Mouse (Mus musculus) thymus, postnatal 4 days (tissue): ENCODE results near the gene Ptprs.
A peak's percentile ranks its signal among the peaks of the same experiment; 100 is the strongest.

ENCODE experiments used
- DNase-seq: peaks from one replicate; pipeline ENCODE4 v3.0.0; 2021

The Ptprs gene

DNA sequence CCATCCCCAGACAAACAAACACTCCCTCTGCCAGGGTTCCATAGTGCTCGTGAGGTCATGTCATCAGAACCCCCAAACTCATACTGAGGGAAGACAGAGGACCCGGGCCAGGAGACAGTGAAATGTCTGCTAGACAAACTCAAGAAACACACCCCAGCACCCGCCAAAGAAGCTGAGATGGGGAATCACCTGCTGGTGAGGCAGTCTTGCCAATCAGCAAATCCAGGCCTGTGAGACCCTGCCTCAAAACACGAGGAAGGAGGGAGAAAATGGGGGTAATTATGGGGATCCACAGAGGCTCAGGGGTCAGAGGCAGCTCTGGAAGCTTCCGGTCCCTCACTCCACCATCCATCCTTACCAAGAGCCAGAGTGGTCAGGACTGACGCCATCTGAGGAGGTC lies 9.5 kb downstream of the Ptprs start:
- no peak for DNase-seq

DNA sequence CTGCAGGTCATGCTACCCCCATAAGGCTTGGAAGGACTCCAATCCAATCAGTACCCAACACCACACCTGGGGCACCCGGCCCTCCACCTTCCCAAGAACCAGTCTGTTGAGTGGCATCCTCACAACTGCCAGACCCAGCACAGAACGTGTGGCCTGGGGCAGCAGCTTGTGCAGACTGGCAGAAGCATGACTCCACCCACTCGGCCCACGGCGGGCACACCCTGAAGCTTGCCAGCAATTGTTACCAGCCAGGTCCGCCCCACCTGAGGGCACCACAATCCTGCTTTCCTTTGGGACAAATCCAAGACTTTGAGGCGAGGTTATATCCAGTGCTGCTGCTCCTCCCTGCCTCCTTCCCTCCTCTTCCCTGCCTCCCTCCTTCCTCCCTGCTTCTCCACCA lies 11.5 kb downstream of the Ptprs start:
- DNase-seq: no peak

DNA sequence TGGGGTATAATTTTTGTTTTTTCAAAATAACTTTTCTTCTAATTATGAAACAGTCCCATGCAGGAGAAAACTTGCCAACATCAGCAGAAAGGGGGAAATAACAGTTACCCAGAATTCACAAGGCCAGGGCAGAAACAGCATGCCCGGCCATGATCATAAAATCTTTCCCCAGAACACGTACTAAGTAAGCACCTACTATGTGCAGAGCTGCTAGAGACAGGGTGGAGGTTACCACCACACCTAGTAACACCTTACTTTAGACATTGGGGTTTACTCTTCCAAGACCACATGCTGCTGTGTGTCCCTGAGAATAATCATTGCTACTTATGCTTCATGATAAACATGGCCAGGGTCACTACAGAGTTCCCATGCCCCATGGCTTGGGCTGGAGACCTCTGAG lies 11.9 kb downstream of the Ptprs start:
- no peak for DNase-seq

DNA sequence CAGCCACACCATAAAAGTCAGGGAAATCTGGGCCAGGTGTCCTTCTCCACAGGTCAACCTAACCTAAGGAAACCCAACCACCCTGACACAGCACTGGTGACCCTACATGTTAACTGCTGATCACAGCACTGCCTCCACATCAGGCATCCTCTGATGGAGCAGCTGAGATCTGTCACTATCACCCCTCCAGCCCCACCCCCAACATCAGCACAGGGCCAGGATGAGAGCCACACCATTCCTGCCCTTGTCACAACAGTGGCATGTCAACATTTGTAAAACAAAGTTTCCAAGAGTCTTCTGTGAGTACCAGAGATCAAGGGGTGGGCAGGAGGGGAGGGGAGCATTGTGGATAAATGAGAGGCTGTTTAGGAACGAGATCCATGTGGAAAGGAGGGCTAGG lies 12.8 kb downstream of the Ptprs start:
- no peak for DNase-seq

DNA sequence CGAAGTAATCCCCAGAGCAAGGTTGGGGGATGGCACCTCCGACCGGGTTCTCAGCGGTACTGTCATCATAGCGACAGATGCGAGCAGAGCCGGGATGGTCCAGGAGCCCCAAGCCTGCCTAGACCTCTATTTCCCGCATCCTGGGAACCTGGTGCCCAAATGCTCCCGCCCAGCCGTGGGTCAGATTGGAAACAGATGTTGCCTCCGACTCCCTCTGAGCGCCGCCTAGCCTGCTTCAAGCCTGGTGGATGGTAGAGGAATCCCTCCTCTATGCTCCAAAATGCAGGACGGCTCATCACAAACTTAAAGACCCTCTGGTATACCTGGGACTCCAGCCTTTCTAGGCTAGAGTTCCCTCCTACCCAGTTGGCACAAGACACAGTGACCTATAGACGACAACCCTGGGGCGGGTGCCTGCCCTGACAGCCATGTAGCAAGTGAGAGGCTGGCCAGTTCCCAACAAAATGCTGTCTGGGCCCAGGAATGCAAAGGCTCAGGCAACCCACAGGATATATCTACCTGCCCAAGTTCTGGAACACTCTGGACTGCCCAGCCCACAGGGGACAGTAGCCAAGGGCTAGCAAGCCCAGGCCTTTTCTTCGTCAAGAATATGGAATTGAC lies 13.3 kb downstream of the Ptprs start:
- DNase-seq: no peak

DNA sequence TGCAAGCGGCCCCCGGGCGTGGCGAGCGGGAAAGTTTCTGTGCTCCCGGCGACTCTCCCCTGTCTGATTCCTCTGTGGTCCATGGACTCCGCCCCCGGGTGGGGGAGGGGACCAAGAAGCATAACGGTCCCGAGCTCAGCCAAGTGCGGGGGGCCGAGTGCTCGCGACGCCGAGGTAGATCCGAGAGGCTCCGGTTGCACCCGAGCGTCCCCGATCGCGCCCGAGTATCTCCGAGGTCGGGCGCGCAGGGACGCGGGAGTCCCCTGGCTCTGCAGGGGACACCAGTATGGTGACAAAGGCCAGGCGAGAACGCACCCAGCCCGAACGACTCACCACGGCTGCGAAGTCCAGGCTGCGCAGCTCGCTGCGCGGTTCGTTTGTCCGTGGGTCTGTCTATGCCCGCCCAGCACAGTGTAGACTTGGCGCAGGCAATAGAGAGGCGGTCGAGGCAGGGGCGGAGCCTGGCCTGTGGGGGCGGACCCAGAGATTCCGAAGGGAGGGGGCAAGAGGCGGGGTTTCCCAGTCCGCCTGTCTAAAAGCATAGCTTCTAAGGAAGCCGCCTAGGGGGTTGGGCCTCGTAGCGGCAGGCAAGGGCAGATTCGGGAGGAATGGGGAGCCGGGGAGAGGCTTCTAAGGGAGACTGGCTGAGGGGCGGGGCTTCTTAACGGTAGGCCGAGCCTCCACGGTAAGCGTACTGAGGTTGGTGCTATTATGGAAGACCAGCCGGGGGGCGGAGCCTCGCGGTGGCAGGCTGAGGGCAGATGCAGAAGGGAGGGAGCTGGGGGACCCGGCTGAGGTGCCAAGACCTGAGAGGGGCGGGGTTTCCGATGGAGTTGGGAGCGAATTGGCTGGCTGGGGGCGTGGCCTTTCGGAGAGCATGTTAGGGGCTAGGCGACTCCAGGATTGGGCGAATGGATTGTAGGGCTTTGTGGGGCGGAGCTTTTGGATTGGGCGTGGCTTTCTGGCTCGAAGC lies 14.2 kb downstream of the Ptprs start:
- peak; percentile 98 for DNase-seq

DNA sequence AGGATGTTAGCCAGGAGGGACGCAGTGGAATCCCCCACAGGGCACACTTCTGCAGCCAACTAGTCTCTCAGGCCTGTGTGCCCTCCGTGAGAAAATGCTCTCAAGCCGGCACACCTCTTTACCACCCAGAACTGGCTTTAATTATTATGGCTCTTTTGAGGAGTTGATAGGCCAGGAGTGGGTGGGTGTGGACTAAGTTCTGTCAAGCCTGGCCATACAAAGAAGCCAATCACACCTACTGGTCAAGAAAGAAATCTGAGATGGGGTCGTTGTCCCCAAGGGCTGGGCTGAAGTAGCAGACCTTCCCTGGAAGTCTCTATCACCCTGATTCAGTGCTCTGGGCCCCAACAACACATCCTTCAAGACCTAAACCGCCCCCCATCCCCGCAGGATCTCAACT lies 15.4 kb downstream of the Ptprs start:
- DNase-seq: no peak

DNA sequence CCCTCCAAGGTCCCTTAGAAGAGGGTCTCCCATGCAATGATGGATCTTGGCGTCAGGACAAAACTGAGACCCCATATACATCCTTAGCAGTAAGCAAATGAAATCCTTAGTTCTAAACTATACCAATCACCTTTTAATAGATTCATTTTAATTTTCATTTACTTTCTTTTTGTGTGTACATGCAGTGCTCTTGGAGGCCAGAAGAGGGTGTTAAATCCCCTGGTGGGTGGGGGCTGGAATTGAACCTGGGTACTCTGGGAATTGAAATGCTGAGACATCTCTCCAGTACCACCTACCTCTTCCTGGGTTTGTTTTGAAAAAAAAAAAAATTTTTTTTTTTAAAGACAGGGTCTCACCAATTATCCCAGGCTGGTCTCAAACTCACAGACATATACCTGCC lies 18.8 kb downstream of the Ptprs start:
- DNase-seq: no peak

DNA sequence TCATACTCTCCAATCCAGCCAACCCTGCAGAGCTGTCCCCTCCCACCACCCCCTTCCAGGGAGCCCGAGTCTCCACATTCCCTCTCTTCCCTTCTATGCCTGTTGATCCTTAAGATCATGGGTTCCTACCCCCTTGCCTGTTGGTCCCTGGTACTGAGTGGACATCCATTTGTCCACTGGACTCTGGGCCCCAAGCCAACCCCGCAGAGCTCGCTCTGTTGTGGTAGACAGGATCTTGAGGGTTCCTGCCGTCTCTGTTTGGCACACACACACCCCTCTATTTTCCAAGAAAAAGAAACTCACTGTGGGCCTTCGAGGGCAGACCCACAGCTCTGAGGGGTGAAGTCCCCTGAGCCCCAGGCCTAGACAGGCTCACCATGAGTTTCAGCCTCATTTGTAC lies 19.9 kb downstream of the Ptprs start:
- no peak for DNase-seq

DNA sequence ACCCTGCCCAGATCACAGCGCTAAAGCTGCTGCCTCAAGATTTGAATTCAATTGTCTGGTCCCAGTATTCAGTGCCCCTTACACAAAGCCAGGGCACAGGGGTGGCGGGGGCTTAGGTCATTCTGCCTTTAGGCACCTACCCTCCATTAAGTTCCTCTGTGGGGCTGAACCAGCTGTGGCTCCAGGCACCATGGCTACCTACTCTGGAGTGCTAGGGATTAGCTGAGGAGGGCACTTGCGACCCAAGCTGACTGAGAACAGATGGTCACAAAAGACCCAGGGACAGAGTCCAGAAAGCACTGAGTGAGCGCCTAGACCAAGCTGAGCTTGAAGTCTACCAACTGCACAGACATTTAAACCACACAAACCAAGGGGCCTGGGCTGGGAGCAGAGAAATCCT lies 22.6 kb downstream of the Ptprs start:
- no peak for DNase-seq

DNA sequence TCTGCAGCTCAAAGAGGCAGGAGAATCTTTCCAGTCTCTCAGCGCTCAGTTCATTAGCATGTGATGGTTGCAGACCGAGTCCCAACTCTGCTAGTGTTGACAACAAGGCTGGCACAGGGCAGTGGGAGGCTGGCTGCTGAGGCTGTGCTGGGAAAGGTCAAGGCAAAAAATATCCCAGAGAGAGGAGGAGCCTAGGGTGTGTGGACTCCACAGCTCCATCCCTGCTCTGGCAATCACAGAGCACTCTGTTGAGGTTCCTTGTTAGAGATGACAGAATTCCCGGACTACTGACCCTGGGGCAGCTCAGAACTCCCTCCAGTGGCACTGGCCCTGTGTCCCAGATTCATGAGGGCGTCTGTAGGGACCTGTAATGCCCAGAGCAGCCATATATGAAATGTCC lies 23.0 kb downstream of the Ptprs start:
- DNase-seq: no peak

DNA sequence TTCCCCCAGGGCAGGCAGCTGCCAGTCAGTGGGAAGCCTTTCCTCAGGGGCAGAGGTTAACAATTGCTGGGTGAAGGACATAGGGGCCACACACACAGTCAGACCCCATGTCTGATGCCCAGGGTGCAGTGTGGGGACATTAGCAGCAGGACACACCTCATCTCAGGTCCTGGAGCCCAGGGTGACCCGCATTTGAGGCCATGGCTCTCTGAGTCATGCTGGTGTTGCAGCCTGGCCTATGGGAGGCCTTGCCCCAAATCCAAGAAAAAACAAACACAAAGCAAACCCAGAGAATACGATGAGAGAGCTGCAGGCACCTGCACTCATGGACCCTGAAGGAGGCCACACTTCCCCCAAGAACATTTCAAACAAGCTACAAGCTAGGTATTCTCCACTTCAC lies 28.6 kb downstream of the Ptprs start:
- DNase-seq: no peak

DNA sequence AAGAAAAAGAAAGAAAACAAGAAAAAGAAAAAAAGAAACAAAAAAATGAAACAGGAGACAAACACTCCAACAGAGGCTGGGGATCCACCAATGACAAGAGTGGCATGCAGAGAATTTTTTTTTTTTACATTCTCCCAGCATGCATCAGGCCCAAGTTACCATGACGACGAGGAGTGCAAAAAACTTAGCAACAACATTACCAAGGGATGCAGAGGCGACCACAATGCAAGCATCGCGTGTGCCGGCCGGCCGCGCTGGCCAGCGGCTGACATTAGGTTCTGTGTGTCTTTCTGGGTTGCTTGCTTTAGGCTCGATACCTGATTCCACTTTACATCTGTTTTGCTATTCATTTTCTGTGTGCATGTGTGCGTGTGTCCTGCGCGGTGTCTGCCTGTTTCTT lies 30.9 kb downstream of the Ptprs start:
- peak; percentile 69 for DNase-seq

DNA sequence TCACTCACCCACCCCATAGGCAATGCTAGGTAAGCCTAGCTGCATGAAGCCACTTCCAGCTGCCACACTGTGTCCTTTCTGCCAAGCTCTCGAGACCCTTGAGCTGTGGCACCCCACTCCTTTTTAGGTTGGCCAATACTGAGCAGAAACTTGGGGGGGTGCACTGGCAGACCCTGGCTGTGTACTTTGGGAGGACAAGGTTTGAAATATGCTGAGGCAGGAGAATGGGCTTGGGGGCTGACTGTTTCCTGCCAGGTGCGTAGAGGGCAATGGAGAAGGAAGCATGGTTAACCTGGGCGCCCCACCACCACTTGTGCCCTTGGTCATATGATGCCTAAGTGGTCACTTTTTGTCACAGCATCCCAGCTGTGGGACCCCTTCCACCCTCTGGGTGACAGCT lies 31.5 kb downstream of the Ptprs start:
- DNase-seq: peak; percentile 59

DNA sequence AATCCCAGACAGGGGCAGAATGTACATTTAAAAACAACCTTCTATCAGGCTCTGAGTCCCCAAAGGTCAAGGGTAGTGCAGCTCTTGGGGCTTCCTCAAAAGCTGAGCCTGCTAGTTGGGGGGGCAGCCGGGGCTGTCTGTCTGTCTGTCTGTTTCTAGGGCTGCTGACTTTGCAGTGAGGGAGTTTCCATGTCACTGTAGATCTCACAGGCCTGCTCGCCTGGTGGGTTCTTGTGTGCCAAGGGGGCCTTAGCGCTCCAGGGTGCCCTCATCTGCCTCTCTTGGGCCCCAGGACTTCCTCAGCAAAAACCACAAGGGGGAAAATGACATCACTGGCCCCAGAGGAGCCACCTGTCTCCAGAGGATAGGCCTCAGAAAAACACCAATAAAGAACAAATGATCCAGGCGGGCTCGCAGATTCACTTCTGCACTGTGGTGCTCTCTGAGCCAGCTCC lies 32.9 kb downstream of the Ptprs start:
- peak; percentile 73 for DNase-seq

DNA sequence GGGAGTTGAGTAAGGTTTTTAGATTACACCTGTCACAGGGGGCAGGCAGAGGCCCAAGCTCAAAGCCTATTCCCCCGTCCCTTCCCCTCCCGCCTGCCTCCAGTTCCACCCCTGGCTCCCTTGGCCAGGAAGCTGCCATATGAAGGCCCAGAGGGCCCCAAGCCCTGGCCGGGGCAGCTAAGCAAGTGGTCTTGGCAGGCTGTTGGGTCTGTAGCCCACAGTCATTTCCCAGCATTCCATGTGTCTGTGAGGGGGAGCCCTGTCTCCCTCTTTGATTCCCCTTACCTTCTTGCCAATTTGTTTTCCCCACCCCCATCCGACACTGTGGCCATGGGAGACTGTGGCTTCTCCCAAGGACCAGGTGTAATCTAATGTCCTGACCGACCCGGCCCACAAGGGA lies 34.0 kb downstream of the Ptprs start:
- no peak for DNase-seq

DNA sequence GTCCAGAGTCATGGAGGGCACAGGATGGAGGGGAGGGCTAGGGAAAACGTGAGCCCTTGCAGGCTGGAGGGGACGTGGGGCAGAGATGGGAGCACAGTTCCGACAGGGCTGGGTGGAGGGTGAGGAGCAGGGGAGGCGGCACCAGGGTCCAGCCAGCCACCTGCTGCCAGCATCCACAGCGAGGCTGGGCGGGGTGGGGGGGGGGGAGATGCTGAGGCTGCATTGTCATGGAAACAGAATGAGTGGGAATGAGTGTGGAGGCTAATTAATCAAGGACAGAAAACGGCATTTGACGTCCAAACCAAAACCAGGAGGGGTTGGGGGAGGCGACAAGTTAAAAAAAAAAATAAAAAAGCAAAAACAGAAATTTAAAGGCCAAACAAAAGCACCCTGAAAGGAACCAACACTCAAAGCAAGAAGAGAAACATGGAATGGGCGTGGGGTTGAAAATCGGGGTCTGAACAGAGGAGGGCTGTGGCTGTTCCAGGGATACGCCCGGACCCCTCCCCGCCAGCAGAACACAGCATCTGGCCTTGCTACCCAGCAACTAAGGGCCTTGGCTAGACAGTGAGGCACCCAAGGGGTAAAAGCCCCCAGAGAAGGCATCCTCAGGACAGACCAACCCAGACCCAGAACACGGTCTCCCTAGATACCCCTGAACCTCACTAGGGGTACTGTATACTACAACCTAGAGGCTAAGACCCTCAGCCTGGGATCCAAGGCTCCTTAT lies 36.4 kb downstream of the Ptprs start:
- no peak for DNase-seq

DNA sequence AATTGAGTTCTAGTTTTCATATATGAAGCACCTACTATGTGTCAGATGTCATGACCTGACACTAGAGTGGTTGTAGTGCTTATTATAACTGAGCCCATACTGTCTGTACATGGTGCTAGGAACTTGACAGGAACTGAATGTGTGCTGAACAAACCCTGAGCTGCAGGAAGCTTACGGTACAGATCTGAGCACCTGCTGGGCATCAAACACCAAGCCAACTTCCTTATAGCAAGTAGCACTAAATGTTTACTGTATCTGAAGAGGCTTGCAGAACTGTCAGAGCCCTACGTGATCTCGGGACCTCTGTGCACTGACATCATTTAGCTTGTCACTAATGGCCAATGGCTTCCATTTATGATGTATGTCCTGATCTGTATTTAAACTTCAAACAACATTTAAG lies 44.7 kb downstream of the Ptprs start:
- DNase-seq: peak; percentile 55

DNA sequence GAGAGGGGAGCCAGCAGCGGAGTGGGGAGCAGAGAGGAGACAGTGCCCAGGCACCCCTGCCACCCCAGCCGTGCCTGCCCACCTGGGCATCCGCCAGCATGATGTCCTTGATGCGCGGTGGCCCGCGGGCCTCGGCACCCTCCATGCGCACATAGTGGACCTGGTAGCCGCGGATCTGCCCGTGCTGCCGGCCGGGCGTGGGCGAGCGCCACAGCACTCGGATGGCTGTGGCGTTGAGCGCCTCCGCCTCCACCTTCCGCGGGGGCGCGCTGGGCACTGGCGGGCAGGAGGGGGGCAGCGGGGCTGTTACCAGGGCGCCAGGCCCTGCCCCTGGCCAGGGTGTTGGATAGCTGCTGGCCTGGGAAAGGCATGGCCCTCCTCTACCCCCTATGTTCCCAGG lies 48.4 kb downstream of the Ptprs start:
- no peak for DNase-seq

DNA sequence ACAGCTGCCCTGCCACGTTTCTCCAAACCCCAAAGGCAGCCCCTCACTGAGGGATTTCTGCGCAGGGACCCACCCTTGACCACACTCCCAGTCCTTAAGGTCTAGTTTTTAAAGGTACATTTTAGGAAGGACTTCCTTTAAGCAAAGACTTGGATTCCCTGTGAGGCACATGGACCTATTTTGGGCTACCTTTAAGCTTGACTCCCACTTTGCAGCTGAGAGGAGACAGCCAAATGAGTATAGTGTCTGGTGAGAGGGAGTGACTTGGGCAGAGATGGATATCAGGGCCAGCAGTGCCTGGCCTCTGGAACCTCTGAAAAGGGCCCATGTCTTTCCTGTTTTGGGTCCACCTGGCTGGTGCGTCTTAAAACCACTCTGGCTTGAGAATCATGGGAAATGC lies 50.3 kb downstream of the Ptprs start:
- no peak for DNase-seq

DNA sequence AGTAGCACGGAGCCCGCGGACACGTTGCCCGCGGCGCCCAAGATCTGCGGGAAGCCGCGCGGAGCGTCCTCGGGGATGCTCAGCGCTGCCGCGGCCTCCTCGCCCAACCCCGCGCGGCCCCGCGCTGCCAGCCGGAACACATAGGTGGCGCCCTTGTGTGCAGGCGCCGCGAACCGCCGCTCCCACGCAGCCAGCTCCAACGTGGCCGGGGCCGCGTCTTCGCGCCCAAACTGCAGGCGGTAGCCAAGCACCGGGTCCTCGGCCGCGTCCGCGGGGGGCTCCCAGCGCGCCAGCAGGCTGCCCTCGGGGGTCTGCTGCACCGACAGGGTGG lies 50.7 kb downstream of the Ptprs start:
- peak; percentile 97 for DNase-seq

DNA sequence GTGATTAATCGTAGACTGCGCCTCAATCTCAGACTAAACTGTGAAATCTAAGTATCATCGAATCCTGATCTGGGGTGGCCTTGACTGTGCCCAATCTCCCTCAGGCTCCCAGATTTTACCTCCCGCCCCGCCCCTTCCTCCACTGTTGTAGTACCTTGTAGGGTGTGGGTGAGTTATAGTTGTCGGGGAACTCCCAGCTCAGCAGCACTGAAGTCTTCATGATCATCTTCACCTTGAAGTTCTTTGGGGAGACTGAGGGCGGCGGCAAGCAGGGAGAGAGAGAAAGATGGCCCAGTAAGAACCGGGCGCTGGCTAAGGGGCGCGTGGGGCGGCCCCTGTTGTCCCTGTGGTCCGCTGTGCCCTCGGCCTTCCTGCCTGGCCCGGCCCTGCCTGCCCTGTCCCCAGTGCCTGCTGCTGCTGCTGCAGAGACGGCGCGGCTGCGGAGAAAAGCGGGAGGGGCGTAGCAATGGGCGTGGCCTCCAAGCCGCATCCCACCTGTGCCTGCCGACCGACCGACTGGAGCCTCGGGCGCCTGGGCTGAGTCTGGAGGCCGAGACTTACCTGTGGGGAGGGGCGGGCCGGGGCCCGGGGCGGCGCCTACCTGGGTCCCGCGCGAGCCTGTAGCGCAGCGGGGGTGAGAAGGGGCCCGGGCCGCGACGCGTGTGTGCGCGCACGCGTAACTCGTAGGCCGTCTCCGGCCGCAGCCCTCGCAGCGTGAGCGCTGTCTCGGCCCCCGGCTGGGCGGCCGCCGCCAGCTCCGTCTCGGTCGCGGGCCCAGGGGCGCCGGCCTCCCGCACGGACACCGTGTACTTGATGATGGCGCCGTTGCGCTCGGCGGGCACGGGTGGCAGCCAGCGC lies 51.3 kb downstream of the Ptprs start:
- DNase-seq: peak; percentile 86

DNA sequence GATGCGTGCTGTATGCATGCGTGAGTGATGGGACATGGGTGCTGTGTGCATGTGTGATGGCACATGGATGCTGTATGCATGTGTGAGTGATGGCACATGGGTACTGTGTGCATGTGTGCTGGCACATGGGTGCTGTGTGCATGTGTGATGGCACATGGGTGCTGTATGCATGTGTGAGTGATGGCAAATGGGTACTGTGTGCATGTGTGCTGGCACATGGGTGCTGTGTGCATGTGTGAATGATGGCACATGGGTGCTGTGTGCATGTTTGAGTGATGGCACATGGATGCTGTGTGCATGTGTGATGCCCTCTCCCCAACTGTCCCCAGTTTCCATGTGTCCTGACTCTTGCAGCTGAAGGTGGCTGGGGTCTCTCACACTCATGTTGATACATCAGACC lies 56.3 kb downstream of the Ptprs start:
- DNase-seq: no peak
